Mouse (Mus musculus) spleen, adult 2 months (tissue): Measurements from ENCODE around the gene Klhl28.

Source experiments
- CTCF ChIP-seq: fragments of 200-500 bp; IDR thresholded peaks from 2 replicates; pipeline ENCODE4 v1.5.1; 2011; ENCODE audit warnings: mild to moderate bottlenecking, inconsistent platforms; ENCODE audit not compliant: insufficient read depth, insufficient read length, insufficient replicate concordance; ENCODE audit errors: extremely low read depth
- POLR2A ChIP-seq: fragments of 200-500 bp; IDR thresholded peaks from 2 replicates; pipeline ENCODE4 v1.6.1; 2011; ENCODE audit warnings: low read depth, low read length, inconsistent platforms

GRCm38 (mm10) chr12:64967470-64967869, 2.1 kb upstream of the Klhl28 start:
- TF ChIP-seq CTCF (no peak), POLR2A (no peak)
